Mouse (Mus musculus) hindbrain, postnatal 0 days (tissue): ENCODE data around the gene Socs7. TPM values are rescaled to one million over a fixed set of nuclear protein-coding genes. Genes with fewer than 3 reads are reported as not detected.
"Not testable (repeated sequence)": the region's sequence is repeated elsewhere in the genome, so short reads cannot be mapped to it uniquely, and the experiment has no call there.

Experiments used
- ATAC-seq: fragments of 200-750 bp; cut with Nextera tagmentation; 2 replicates; pipeline ENCODE4 v1.8.0; 2017; ENCODE audit warnings: mild to moderate bottlenecking, moderate TSS enrichment, moderate library complexity
- DNase-seq: peaks from one replicate; pipeline ENCODE4 v3.0.0-alpha.2; 2015; ENCODE audit warnings: low spot score
- H3K27ac ChIP-seq: fragments of 300-500 bp; sonication (generic); 2 replicates; pipeline ENCODE4 v1.5.1; 2014; ENCODE audit warnings: mild to moderate bottlenecking
- H3K27me3 ChIP-seq: fragments of 300-500 bp; sonication (generic); 2 replicates; pipeline ENCODE4 v1.6.1; 2014; ENCODE audit warnings: low read length, mixed read lengths; ENCODE audit not compliant: insufficient read depth
- H3K36me3 ChIP-seq: fragments of 300-500 bp; sonication (generic); 2 replicates; pipeline ENCODE4 v1.6.1; 2014; ENCODE audit warnings: low read length, mixed read lengths; ENCODE audit not compliant: insufficient read depth
- H3K4me1 ChIP-seq: fragments of 300-500 bp; sonication (generic); 2 replicates; pipeline ENCODE4 v1.6.1; 2014; ENCODE audit warnings: antibody characterized with exemption, low read length, mixed read lengths; ENCODE audit not compliant: insufficient read depth
- H3K4me2 ChIP-seq: fragments of 300-500 bp; sonication (generic); 2 replicates; pipeline ENCODE4 v1.6.1; 2014; ENCODE audit warnings: low read depth, mild to moderate bottlenecking, low read length, moderate library complexity, mixed read lengths
- H3K4me3 ChIP-seq: fragments of 300-500 bp; sonication (generic); 2 replicates; pipeline ENCODE4 v1.5.1; 2014; ENCODE audit warnings: low read length
- H3K9ac ChIP-seq: fragments of 300-500 bp; sonication (generic); replicated peaks from 2 replicates; pipeline ENCODE4 v1.6.1; 2014; ENCODE audit warnings: mild to moderate bottlenecking, low read length, moderate library complexity, mixed read lengths
- H3K9me3 ChIP-seq: fragments of 300-500 bp; sonication (generic); 2 replicates; pipeline ENCODE4 v1.6.1; 2016; ENCODE audit warnings: low read length, mixed read lengths
- CTCF ChIP-seq: IDR thresholded peaks from 2 replicates; pipeline ENCODE4 v1.5.1; 2016; ENCODE audit warnings: antibody characterized with exemption, control low read depth, low read depth
- WGBS: fragments of 180-500 bp; shearing (Covaris S2); extraction: QIAGEN DNeasy Blood & Tissue Kit; methylation state at CpG from one replicate; pipeline ENCODE4 v1.1.7; 2014; 5-methylcytosine and 5-hydroxymethylcytosine counted together
- polyA plus RNA-seq: library from polyadenylated mRNA; unstranded; fragments of >200 nt; fragmentation: Nextera tagmentation; extraction: Ambion mirVana; gene quantifications from 2 replicates; pipeline ENCODE4 v1.2.1, GENCODE M21; 2015
- total RNA-seq: library from RNA; depleted of rRNA; stranded (reverse); fragments of >200 nt; gene quantifications from 2 replicates; pipeline ENCODE4 v1.2.3, GENCODE M21; 2014

The Socs7 gene
- total and polyA plus RNA-seq, 2 experiments from 2014 or later, result 5.9 to 59.0 TPM

GRCm38 (mm10) chr11:97355247-97355646 is 7.1 kb upstream of the Socs7 start:
- ATAC-seq (no peak), DNase-seq (no peak)
- no peak for TF ChIP-seq CTCF
- Histone ChIP-seq H3K9ac (no peak overlapping the region), H3K4me1 (0 out of 2 replicates have a peak, but pooled peaks cover 1% of the 10 kb centered on the region), H3K4me2 (no peak overlapping the region), H3K4me3 (no peak overlapping the region), H3K36me3 (no peaks in the 10 kb centered on the region), H3K27me3 (no peaks in the 10 kb centered on the region), H3K9me3 (no peaks in the 10 kb centered on the region), H3K27ac (no peak overlapping the region)
- WGBS, result 94% methylated on average over 7 of the region's 7 CpGs

GRCm38 (mm10) chr11:97357663-97358062 is 4.7 kb upstream of the Socs7 start:
- H3K36me3 ChIP-seq, H3K9ac ChIP-seq, ATAC-seq, H3K4me3 ChIP-seq, H3K9me3 ChIP-seq, H3K27me3 ChIP-seq, H3K4me1 ChIP-seq, H3K27ac ChIP-seq, H3K4me2 ChIP-seq: not testable (repeated sequence)
- WGBS, result 15% methylated on average over 4 of the region's 6 CpGs
- peak; percentile 76 for DNase-seq
- peak; percentile 63 for TF ChIP-seq CTCF

DNA sequence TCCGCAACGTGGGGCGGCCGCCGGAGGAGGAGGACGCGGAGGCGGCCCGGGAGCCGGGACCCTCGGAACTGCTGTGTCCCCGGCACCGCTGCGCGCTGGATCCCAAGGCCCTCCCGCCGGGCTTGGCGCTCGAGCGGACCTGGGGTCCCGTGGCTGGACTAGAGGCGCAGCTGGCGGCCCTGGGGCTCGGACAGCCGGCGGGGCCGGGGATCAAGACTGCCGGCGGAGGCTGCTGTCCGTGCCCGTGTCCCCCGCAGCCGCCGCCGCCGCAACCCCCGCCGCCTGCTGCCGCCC is 245 bp downstream of the Socs7 start:
- TF ChIP-seq CTCF, result no peak
- Histone ChIP-seq H3K4me1 (peaks cover 17% of the 10 kb centered on the region), H3K4me3 (peak overlapping the region; percentile 97), H3K9ac (peak overlapping the region; percentile 98), H3K27ac (peak overlapping the region; percentile 92), H3K36me3 (no peaks in the 10 kb centered on the region), H3K27me3 (no peaks in the 10 kb centered on the region), H3K9me3 (no peaks in the 10 kb centered on the region), H3K4me2 (peak overlapping the region; percentile 94)
- DNase-seq, result peak; percentile 40
- no peak for ATAC-seq
- WGBS, result under 1% methylated on average over 21 of the region's 39 CpGs

- peak overlapping the region; percentile 94 for H3K4me2 ChIP-seq
- TF ChIP-seq CTCF, result no peak
- H3K4me3 ChIP-seq, result peak overlapping the region; percentile 97
- peak overlapping the region; percentile 92 for H3K27ac ChIP-seq
- no peaks in the 10 kb centered on the region for H3K27me3 ChIP-seq
- H3K9ac ChIP-seq, result peak overlapping the region; percentile 98
- H3K4me1 ChIP-seq, result peaks cover 17% of the 10 kb centered on the region
- 1% methylated on average over 38 of the region's 49 CpGs for WGBS
- peak; percentile 39 for DNase-seq
- no peak for ATAC-seq
- H3K9me3 ChIP-seq, result no peaks in the 10 kb centered on the region
- H3K36me3 ChIP-seq, result no peaks in the 10 kb centered on the region
Measured at GRCm38 (mm10) chr11:97362943-97363643, 742 bp downstream of the Socs7 start.

DNA sequence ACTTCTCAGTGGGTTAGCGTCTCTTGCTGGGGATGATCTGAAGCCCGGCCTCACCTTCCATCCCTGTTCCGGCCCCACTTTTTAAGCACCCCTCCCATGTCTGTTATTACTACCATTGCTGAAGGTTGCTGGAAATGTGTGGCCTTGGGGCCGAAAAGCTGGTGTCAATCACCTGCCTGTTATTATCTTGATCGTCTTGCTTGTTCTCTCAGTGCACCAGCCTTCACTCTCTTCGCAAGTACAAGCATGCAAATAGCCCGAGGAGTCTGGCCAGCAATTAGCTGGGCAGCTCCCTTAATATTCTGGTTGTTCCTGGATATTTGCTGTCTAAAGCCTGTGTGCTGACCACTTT is 1.3 kb downstream of the Socs7 start:
- DNase-seq, result no peak
- Histone ChIP-seq H3K9me3 (no peaks in the 10 kb centered on the region), H3K27ac (peak overlapping the region; percentile 92; the same call in 1 of the 2 replicates), H3K36me3 (no peaks in the 10 kb centered on the region), H3K4me3 (peak overlapping the region; percentile 97), H3K9ac (peak overlapping the region; percentile 98), H3K4me2 (peak overlapping the region; percentile 94), H3K4me1 (peaks cover 18% of the 10 kb centered on the region), H3K27me3 (no peaks in the 10 kb centered on the region)
- ATAC-seq, result no peak
- TF ChIP-seq CTCF, result no peak
- 1% methylated on average over 7 of the region's 7 CpGs for WGBS

DNA sequence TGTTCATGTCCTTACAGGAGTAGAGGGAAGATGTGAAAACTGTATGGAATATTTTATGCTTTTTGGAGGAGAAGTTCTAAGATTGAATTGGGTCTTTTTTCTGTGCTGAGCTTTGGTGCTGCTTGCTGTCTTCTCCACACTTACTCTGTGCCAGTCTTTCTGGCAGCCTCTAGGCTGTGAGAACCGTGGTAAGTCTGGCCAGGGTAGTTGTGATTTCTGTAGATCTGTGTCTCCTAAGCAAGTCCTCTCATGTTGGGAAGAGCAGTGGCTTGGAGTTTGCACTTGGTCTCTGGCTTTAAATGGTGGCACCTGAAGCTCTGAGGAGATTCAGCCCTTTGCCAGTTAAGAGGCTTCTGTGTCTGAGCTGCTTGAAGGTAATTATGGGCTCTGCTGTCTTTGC is 3.2 kb downstream of the Socs7 start:
- H3K36me3 ChIP-seq, result no peaks in the 10 kb centered on the region
- no peaks in the 10 kb centered on the region for H3K27me3 ChIP-seq
- no peaks in the 10 kb centered on the region for H3K9me3 ChIP-seq
- H3K4me3 ChIP-seq, result peak overlapping the region; percentile 97; the same call in 1 of the 2 replicates
- H3K4me2 ChIP-seq, result peak overlapping the region; percentile 94
- WGBS, result 22% methylated on average over 1 of the region's 1 CpGs
- DNase-seq (no peak), ATAC-seq (no peak)
- no peak overlapping the region for H3K9ac ChIP-seq
- H3K4me1 ChIP-seq, result peaks cover 26% of the 10 kb centered on the region
- H3K27ac ChIP-seq, result no peak overlapping the region
- TF ChIP-seq CTCF, result no peak

DNA sequence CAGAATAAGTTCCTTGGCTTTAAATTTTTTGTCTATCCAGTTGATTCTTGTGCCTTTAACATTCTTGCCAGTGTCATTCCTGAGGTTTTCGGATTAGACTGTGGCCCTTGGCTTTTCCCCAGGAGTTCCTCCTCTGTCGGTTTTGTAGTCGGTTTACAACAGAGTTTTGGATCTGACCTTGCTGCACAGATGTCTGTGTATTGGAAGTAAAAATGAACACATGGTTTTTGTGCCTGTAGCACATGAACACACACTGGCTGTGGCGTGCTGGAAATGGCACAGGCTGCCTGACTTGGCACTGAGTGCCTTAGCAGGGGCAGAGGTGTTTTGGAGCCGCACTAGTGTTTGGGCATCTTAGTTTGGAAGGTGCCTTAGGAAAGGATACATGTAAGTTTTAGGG is 6.2 kb downstream of the Socs7 start:
- no peak for TF ChIP-seq CTCF
- no peak for ATAC-seq
- peaks cover 27% of the 10 kb centered on the region for H3K4me1 ChIP-seq
- no peak for DNase-seq
- no peaks in the 10 kb centered on the region for H3K27me3 ChIP-seq
- H3K27ac ChIP-seq, result no peak overlapping the region
- H3K4me2 ChIP-seq, result no peak overlapping the region
- WGBS, result 55% methylated on average over 5 of the region's 5 CpGs
- no peak overlapping the region for H3K9ac ChIP-seq
- H3K4me3 ChIP-seq, result no peak overlapping the region
- no peaks in the 10 kb centered on the region for H3K36me3 ChIP-seq
- no peaks in the 10 kb centered on the region for H3K9me3 ChIP-seq
